Mouse (Mus musculus): ENCODE measurements around the gene Pla2r1. TPM values are rescaled to one million over a fixed set of nuclear protein-coding genes. Genes with fewer than 3 reads are reported as not detected.

Pla2r1 gene
- total RNA-seq, 2 experiments from 2014 or later, result 0.39 to 0.64 TPM

- Histone ChIP-seq H3K27ac (no peak within 1 kb of the TSS), H3K4me3 (peak within 1 kb of the TSS; percentile 59)
- peak in 1 of 2 experiments; percentile 27 for DNase-seq (ENCODE audit: low spot score in 2 of 2)
- TF ChIP-seq CTCF (conservative IDR thresholded peaks at IDR 0.05), result no peak
Observed at GRCm38 (mm10) chr2:60382858-60383669, 170.0 kb downstream of the Pla2r1 start, which contains the start of gene Ly75. Gene Ly75, minus strand, starts transcription at chr2:60383303.

- no peak for DNase-seq (ENCODE audit: low spot score in 2 of 2)
- H3K27ac ChIP-seq, result no peak overlapping the region
- no peak for TF ChIP-seq CTCF (conservative IDR thresholded peaks at IDR 0.05)
- no peak overlapping the region; the same call in 1 of the 2 replicates for H3K4me3 ChIP-seq
Observed at GRCm38 (mm10) chr2:60382346-60382745, 170.8 kb downstream of the Pla2r1 start.

- no peak for DNase-seq (ENCODE audit: low spot score in 2 of 2)
- no peak for TF ChIP-seq CTCF (conservative IDR thresholded peaks at IDR 0.05)
- Histone ChIP-seq H3K4me3 (no peak overlapping the region), H3K27ac (no peak overlapping the region)
Observed at GRCm38 (mm10) chr2:60377260-60377659, 175.8 kb downstream of the Pla2r1 start.

DNA sequence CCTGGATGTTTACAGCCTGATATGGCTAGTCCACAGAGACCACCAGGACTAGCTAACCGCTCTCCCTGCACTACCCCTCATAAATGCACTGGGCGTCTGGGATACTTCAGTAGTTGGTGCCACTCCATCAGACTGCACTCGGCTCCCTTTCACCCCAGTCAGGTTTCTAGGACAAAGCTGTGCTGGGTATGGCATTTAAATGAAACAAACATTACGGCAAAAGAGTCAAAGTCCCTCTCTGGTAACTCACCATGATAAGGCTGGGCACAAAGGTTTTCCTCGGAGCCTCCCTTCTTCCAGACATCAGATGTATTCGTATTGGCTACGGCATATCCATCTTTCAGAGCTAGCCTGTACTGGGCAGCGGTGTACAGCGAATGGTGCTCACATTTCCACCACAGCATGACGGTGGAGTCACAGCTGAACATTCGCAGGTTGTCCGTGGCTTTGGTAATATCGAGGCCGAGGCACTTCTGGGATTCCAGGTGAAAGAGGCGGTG is 177.4 kb downstream of the Pla2r1 start:
- no peak for DNase-seq (ENCODE audit: low spot score in 2 of 2)
- Histone ChIP-seq H3K27ac (no peak overlapping the region), H3K4me3 (no peak overlapping the region)
- TF ChIP-seq CTCF (conservative IDR thresholded peaks at IDR 0.05), result no peak

- no peak for DNase-seq (ENCODE audit: low spot score in 2 of 2)
- no peak for TF ChIP-seq CTCF (conservative IDR thresholded peaks at IDR 0.05)
- Histone ChIP-seq H3K4me3 (no peak overlapping the region), H3K27ac (no peak overlapping the region)
Observed at GRCm38 (mm10) chr2:60375126-60375525, 178.0 kb downstream of the Pla2r1 start.

GRCm38 (mm10) chr2:60370188-60370587 is 182.9 kb downstream of the Pla2r1 start:
- no peak overlapping the region for H3K27ac ChIP-seq
- no peak overlapping the region for H3K4me3 ChIP-seq
- no peak for TF ChIP-seq CTCF (conservative IDR thresholded peaks at IDR 0.05)
- DNase-seq (ENCODE audit: low spot score in 2 of 2), result no peak

GRCm38 (mm10) chr2:60369454-60369853 is 183.7 kb downstream of the Pla2r1 start:
- TF ChIP-seq CTCF (conservative IDR thresholded peaks at IDR 0.05), result no peak
- DNase-seq (ENCODE audit: low spot score in 2 of 2), result no peak
- no peak overlapping the region for H3K4me3 ChIP-seq
- H3K27ac ChIP-seq, result no peak overlapping the region

DNA sequence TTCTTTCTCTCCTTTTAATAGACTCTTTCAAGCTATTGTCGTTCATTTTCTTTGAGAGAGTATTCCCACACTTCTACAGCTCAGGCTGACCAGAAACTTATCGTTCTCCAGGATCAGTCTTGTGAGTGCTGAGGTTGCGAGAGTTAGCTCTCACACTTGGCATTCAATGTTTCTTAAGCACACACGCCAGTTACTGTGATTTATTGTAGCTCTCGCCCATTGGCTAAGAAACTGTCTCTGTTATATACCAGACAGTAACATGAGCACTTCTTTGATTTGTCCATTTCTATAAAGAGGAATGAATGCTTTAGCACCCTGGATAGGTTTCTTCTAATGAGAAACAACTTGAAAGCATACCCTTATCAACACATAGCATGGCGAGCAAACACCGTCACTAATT is 185.2 kb downstream of the Pla2r1 start:
- no peak overlapping the region for H3K4me3 ChIP-seq
- no peak overlapping the region for H3K27ac ChIP-seq
- TF ChIP-seq CTCF (conservative IDR thresholded peaks at IDR 0.05), result no peak
- no peak for DNase-seq (ENCODE audit: low spot score in 2 of 2)

Other genes with a start within 250 kb of the Pla2r1 start
- under 1 TPM; 0.88 to 0.95 TPM for gene Ly75, start 170.0 kb downstream of the Pla2r1 start, total RNA-seq (2021)
- gene Itgb6, start 169.3 kb upstream of the Pla2r1 start, total RNA-seq (2021), result not detected

Measured in layer of hippocampus, adult 2 months (tissue).